Mouse (Mus musculus): ENCODE measurements around the gene Exoc4.

DNA sequence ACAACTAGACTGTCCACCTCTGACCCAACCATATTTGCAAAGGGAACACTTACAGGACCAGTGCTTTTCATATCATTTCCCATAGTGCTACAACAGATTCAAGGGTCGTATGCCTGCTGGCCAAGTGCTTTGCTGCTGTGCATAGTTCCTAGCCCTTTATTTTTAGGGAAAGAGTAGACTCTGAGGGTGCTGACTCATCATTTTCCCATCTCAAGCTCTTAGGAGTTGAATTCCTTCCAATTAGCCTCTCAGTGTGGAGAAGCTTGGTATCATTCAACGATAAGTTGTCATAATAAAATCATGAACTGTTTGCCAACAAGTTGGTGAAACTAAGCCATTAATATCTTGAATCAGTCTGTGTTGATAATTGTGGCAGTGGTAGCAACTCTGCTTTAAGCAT is 388.3 kb downstream of the Exoc4 start:
- TF ChIP-seq POLR2A (IDR thresholded peaks at IDR 0.05; ENCODE audit: low read depth, low read length), result no peak
- TF ChIP-seq CTCF (conservative IDR thresholded peaks at IDR 0.05; ENCODE audit: insufficient read depth, insufficient read length, low read depth, low read length), result no peak

Measured in kidney, adult 2 months (tissue).